Mouse (Mus musculus) monocyte, adult 5-6 weeks (primary cell): ENCODE measurements around the gene Ykt6. TPM values are rescaled to one million over a fixed set of nuclear protein-coding genes. Genes with fewer than 3 reads are reported as not detected.

ENCODE experiments used
- ATAC-seq: fragments of 153-309, 156-312 bp; replicated peaks from 2 replicates; pipeline ENCODE4 v1.8.0; 2017; ENCODE audit warnings: mild to moderate bottlenecking; ENCODE audit not compliant: low TSS enrichment, insufficient number of reproducible peaks, severe bottlenecking, poor library complexity, low FRiP score
- total RNA-seq: library from RNA; stranded (forward); fragments of 200-1000, 200-491, 200-594 nt; gene quantifications from 3 replicates; pipeline ENCODE4 v1.2.3, GENCODE M21; 2017

Gene Ykt6
- total RNA-seq, 1 experiment from 2014 or later: 57.4 TPM

- ATAC-seq: no peak
These were observed 10.4 kb upstream of the Ykt6 start for GRCm38 (mm10) chr11:5945096-5945495.

- no peak for ATAC-seq
These were observed 7.7 kb upstream of the Ykt6 start for GRCm38 (mm10) chr11:5947796-5948195.

DNA sequence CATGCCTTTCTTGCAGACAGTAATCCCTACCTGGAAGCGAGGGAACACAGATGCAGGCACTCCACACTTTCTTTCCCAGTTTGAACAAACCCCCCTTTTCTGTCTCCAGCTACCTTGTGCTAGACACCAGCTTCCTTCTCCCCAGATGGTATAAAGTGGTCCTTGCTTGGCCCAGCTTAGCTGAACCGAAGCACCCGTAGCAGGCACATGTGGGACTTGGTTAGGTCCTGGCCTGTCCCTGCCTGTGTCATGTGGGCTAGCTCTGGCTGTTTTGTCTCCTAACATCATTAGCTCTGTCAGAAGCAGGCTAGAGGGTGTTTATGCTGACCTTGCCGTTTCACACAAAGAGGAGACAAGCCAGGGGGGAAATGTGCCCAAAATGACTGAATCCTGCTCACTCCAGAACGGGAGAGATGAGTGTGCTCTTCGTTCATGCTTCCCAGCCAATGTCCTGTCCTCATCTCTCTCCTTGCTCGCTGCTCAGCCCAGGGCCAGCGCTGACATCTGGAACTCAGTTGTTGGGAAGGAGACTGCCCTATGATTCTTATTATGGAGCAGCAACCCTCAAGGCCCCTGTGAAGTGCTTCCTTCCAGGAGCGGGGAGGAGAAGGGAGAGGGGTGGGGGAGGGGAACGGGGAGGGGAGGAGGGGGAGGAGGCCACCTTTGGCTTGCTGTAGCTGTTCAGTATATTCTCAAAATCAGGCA lies 6.8 kb upstream of the Ykt6 start:
- no peak for ATAC-seq

DNA sequence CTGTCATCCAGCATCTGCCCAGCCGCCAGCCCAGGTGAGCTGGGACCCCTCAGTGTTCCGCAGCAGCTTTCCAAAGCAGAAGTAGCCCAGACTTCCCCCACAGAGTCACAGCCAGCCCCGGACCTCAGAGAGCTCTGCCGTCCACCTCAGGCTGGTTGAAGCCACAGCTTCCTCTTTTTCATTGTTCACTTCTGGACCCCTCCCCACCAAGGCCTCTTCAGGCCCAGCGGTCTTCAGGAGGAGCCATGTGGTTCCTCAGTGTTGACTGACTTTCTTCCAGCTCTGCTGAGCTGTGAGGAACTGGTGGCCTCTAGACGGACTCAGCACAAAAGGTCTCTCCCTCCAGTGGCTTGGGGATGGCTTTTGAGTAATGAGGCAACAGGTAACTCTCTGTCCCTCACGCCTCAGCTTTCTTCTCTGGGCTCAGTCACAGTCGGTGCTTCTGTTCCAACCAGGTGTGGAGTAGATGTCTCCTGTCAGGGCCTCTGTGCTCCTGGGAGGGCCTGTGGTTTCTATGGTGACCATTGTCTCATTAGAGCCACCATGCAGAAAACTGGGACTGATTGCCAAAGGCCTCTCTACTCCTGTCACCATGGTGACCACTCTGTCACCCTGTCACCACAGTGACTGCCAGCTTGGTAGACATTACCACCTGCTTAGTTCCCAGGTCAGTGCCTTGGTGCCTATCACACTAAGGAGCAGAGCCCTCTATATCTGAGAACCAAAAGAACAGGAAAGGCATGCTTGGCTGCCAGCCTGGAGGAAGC lies 5.7 kb upstream of the Ykt6 start, which contains the start of gene Gck:
Gene Gck (minus strand): TSS at position 496 of the 767 bp plus-strand sequence.
- ATAC-seq: peak; percentile 83

- ATAC-seq: no peak
These were observed 3.0 kb upstream of the Ykt6 start for GRCm38 (mm10) chr11:5952501-5952900.

GRCm38 (mm10) chr11:5953130-5953765 lies 2.2 kb upstream of the Ykt6 start:
- no peak for ATAC-seq

DNA sequence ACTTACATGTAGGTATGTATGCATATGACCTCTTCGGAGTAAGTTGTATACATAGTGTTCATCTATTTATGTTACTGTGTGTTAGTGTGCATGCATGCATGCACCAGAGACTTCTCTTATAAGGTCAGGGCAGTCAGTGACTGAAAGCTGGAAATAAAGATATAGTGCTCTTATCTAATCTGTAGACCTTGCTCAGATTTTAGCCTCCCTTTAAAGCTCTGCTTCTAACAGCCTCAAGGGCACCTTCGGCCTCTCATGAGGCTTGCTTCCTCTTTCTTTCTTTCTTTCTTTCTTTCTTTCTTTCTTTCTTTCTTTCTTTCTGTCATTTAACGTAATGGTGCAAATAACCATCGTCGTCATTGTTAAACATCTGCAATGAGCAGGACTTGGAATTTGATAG lies 1.1 kb upstream of the Ykt6 start:
- no peak for ATAC-seq

DNA sequence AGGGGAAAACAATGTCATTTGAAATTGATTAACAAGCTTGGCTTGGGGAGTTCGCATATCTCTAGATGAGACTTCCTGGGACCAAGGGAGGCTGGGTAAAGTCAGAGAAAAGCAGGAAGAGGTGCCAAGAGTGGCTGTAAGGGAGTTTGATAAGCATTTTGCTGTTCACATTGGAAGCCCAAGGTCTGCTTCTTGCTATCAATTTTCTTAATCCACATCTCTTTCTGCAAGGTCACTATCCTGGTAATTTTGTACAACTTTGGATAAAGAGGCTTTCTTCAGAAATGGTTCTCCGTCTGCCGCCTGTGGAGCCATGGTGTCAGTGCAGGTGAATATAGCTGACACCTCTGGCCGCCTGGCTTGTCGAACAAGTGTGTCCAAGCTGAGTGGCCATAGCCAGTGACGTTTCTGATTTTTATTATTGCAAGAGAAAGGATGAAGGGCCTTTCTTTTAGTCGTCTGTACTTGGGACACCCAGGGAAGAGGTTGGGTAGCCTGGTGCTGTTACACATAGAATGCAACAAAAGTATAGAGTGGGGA lies 458 bp upstream of the Ykt6 start:
- ATAC-seq: peak; percentile 70

DNA sequence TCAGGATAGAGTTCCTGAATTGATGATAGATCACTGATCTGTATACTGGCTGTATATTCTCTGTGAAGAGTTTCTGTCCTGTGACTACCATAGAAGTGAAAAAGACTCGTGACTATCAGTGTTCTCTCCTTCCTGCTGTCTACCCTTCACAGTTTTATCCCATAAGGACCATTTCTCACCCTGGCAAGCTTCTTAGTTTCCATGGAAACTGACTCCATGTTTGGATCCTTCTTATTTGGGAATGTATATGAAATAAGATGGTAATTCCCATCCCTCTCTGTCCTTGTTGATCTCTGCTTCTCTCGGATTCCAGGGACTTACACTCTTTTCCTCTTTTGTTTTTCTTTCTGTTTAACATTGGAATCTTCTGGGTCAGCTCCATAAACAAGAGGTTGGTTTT lies 4.6 kb downstream of the Ykt6 start:
- no peak for ATAC-seq

GRCm38 (mm10) chr11:5965865-5966264 lies 10.4 kb downstream of the Ykt6 start:
- no peak for ATAC-seq

- no peak for ATAC-seq
These were observed 11.3 kb downstream of the Ykt6 start for GRCm38 (mm10) chr11:5966751-5967150.

DNA sequence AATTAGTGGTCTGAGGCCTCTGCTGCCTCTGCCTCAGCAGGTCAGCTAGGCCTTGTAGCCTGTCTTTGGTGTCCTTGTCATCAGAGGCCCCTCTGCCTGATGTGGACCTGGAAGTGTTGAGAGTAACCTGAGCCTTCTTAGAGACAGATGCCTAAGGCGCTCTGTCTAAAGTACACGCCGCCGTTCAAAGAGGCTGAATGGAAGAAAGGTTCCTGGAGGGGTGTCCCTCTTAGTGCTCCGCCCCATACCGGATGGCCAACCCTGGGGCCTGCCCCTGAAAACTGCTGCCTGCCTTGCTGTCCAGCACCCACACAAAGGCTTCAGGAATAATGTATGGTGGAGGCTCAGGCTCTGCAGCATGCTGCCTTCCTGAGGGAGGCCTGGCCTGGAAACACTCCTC lies 12.7 kb downstream of the Ykt6 start:
- ATAC-seq: no peak

DNA sequence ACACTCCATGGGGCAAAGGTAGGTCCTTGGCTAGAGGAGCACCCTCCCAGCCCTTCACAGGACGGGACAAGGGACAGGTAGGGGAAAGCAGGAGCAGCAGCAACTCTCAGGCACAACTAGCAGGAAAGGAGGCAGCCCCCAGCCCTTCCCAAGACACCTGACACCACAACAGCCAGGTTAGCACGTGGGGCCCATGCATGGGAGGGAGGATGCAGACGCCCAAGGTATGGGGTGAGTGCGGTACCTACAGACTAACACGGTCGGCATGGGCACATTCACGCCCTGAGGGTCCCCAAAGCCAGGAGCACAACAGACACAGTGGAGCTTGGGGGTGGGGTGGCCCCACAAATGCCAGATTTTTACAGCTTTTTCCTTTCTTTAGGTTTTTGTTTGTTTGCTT lies 15.7 kb downstream of the Ykt6 start:
- no peak for ATAC-seq

GRCm38 (mm10) chr11:5973151-5973550 lies 17.7 kb downstream of the Ykt6 start:
- no peak for ATAC-seq

- ATAC-seq: no peak
These were observed 18.6 kb downstream of the Ykt6 start for GRCm38 (mm10) chr11:5974053-5974452.

GRCm38 (mm10) chr11:5975068-5975467 lies 19.6 kb downstream of the Ykt6 start:
- ATAC-seq: no peak

DNA sequence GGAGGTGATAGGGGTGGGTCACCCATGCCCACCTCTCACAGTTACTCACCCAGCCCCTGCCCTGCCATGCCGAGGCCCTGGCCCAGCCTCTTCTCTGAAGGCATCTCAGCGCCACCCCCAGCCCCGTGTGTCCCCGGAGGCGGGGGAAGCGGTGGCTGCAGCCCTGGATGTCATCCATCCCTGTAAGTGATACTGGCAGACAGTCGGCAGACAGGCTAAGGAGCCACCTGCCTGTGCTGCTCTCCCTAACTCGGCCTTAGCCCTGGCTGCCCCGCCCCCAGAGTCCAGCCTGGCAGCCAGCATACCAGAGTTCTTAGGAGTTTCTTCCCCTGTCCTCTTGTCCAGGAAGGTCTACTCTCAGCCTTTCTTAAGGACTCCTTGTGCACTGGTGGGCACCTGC lies 20.6 kb downstream of the Ykt6 start:
- no peak for ATAC-seq

GRCm38 (mm10) chr11:5979088-5979487 lies 23.6 kb downstream of the Ykt6 start:
- no peak for ATAC-seq

GRCm38 (mm10) chr11:5980108-5980507 lies 24.6 kb downstream of the Ykt6 start:
- ATAC-seq: no peak
